ENCODE assay signal across 12 mouse cellular contexts in genomic region chr11:3333111-3333695, GRCm38 (mm10). TPM values are rescaled to one million over a fixed set of nuclear protein-coding genes. Genes with fewer than 3 reads are reported as not detected.
DNase-seq lines count a peak whose midpoint lies in the region; ATAC-seq and TF ChIP-seq lines count a peak whose summit lies in the region.
"Had no signal": no experiment of that assay in that cellular context is flagged by ENCODE, and none has a peak within 500 bp of the region (broad histone marks: within the 10 kb centered on the region; RNA-seq: fewer than 3 reads in every experiment).

No protein-coding gene starts in this region.

- TF ChIP-seq POLR2A in spleen, adult 2 months (IDR thresholded peaks at IDR 0.05; ENCODE audit: low read depth, low read length) = no peak
- TF ChIP-seq POLR2A in olfactory bulb, adult 2 months (IDR thresholded peaks at IDR 0.05; ENCODE audit: insufficient read depth, low read depth, low read length) = no peak

- TF ChIP-seq CTCF in gastrocnemius, adult 2 months (IDR thresholded peaks at IDR 0.05) = no peak
- TF ChIP-seq CTCF in hindbrain, postnatal 0 days (IDR thresholded peaks at IDR 0.05; ENCODE audit: low read depth) = no peak
- TF ChIP-seq CTCF in spleen, adult 2 months (IDR thresholded peaks at IDR 0.05; ENCODE audit: extremely low read depth, insufficient read depth, insufficient read length, insufficient replicate concordance) = no peak
- TF ChIP-seq CTCF in olfactory bulb, adult 2 months (IDR thresholded peaks at IDR 0.05; ENCODE audit: insufficient read depth, low read depth, low read length) = no peak

- H3K9ac ChIP-seq in hindbrain, postnatal 0 days (replicated peaks; ENCODE audit: low read length) = no peak overlapping the region
- H3K9ac ChIP-seq: limb, embryonic 12.5 days had no signal

- peaks cover 12% of the 10 kb centered on the region for H3K36me3 ChIP-seq in hindbrain, postnatal 0 days (ENCODE audit: insufficient read depth, low read length)
- no peaks in the 10 kb centered on the region for H3K36me3 ChIP-seq in hindbrain, embryonic 10.5 days
- peaks cover 14% of the 10 kb centered on the region for H3K36me3 ChIP-seq in spleen, adult 2 months (ENCODE audit: control insufficient read depth, insufficient read depth, low read length)
- H3K36me3 ChIP-seq: limb, embryonic 12.5 days had no signal

- peaks cover 22% of the 10 kb centered on the region for H3K4me1 ChIP-seq in hindbrain, postnatal 0 days (ENCODE audit: insufficient read depth, low read length)
- H3K4me1 ChIP-seq in hindbrain, embryonic 10.5 days (replicated peaks) = peaks cover 67% of the 10 kb centered on the region
- H3K4me1 ChIP-seq in spleen, adult 2 months (ENCODE audit: control insufficient read depth, insufficient read depth, insufficient read length) = peaks cover 31% of the 10 kb centered on the region; the same call in 1 of the 2 replicates
- H3K4me1 ChIP-seq in olfactory bulb, adult 2 months (ENCODE audit: control insufficient read depth, insufficient read depth, low read length) = peaks cover 41% of the 10 kb centered on the region

- H3K4me3 ChIP-seq in gastrocnemius, adult 2 months = peak overlapping the region; percentile 80
- no peak overlapping the region for H3K4me3 ChIP-seq in hindbrain, postnatal 0 days (ENCODE audit: low read length)
- H3K4me3 ChIP-seq in hindbrain, embryonic 10.5 days = no peak overlapping the region; the same call in 1 of the 2 replicates
- no peak overlapping the region for H3K4me3 ChIP-seq in spleen, adult 2 months (ENCODE audit: extremely low read depth, insufficient read depth, insufficient read length)
- H3K4me3 ChIP-seq in olfactory bulb, adult 2 months (ENCODE audit: insufficient read depth, low read depth, low read length) = no peak overlapping the region

- H3K27me3 ChIP-seq in hindbrain, postnatal 0 days (ENCODE audit: insufficient read depth, low read length) = no peaks in the 10 kb centered on the region
- 0 out of 2 replicates have a peak, but pooled peaks cover 12% of the 10 kb centered on the region for H3K27me3 ChIP-seq in hindbrain, embryonic 10.5 days (ENCODE audit: insufficient read depth, poor library complexity, severe bottlenecking)
- no peaks in the 10 kb centered on the region for H3K27me3 ChIP-seq in spleen, adult 2 months (ENCODE audit: control insufficient read depth, insufficient read depth, low read length)

- DNase-seq in gastrocnemius, adult 2 months = no peak
- no peak for DNase-seq in gastrocnemius, postnatal 25 days
- DNase-seq in hindbrain, postnatal 0 days (ENCODE audit: low spot score) = no peak
- no peak for DNase-seq in hindbrain, embryonic 10.5 days (ENCODE audit: low spot score)
- no peak for DNase-seq in spleen, adult 2 months (ENCODE audit: low read depth in 1 of 2, low spot score in 2 of 2)
- no peak for DNase-seq in spleen, adult 12 weeks (ENCODE audit: low spot score)
- DNase-seq in right cerebral cortex, postnatal 4 days = no peak
- DNase-seq: gastrocnemius, postnatal 10 days; kidney, postnatal 10 days; right cerebral cortex, adult 18-20 months had no signal

- no peaks in the 10 kb centered on the region for H3K9me3 ChIP-seq in hindbrain, postnatal 0 days (ENCODE audit: low read length)
- H3K9me3 ChIP-seq in hindbrain, embryonic 10.5 days = no peaks in the 10 kb centered on the region
- H3K9me3 ChIP-seq: limb, embryonic 12.5 days had no signal

- WGBS in hindbrain, postnatal 0 days = 89% methylated on average over 11 of the region's 11 CpGs
- 89% methylated on average over 11 of the region's 11 CpGs for WGBS in hindbrain, embryonic 10.5 days
- 87% methylated on average over 11 of the region's 11 CpGs for WGBS in spleen, adult 2 months
- 87% methylated on average over 11 of the region's 11 CpGs for WGBS in olfactory bulb, adult 2 months

- ATAC-seq in hindbrain, postnatal 0 days = no peak

- intact Hi-C loops in gastrocnemius, adult 2 months (cut with DNase I) = no loop called here

- peak overlapping the region; percentile 92 for H3K27ac ChIP-seq in gastrocnemius, adult 2 months
- peak overlapping the region; percentile 28; the same call in 1 of the 2 replicates for H3K27ac ChIP-seq in hindbrain, postnatal 0 days
- no peak overlapping the region for H3K27ac ChIP-seq in hindbrain, embryonic 10.5 days
- peak overlapping the region; percentile 89 for H3K27ac ChIP-seq in spleen, adult 2 months (ENCODE audit: insufficient read depth, low read length)
- H3K27ac ChIP-seq in olfactory bulb, adult 2 months (ENCODE audit: insufficient read depth, low read depth, low read length) = peak overlapping the region; percentile 64; the same call in 1 of the 2 replicates
- H3K27ac ChIP-seq: limb, embryonic 12.5 days had no signal

- no peak overlapping the region; the same call in 1 of the 2 replicates for H3K4me2 ChIP-seq in hindbrain, postnatal 0 days (ENCODE audit: low read depth, low read length)

RNA-seq across cellular contexts. Expression of gene Pik3ip1, which starts 3.0 kb away (rescaled TPM):
- 10 to 100 TPM; 17.7 to 21.7 TPM for total RNA-seq in gastrocnemius, adult 2 months (2021)
- 10 to 100 TPM; 15.3 to 17.7 TPM for total RNA-seq in gastrocnemius, postnatal 25 days (2021)
- total RNA-seq in hindbrain, postnatal 0 days (2014; rRNA removed) = 34.3 and 40.9 TPM in 2 replicates
- polyA plus RNA-seq in hindbrain, postnatal 0 days (2015; fragmentation: Nextera tagmentation; extraction: Ambion mirVana) = 41.6 and 45.4 TPM in 2 replicates
- 9.3 and 9.4 TPM in 2 replicates for polyA plus RNA-seq in hindbrain, embryonic 10.5 days (2016; fragmentation: Nextera tagmentation; extraction: Ambion mirVana)
- 43.6 and 58.5 TPM in 2 replicates for polyA plus RNA-seq in spleen, adult 2 months (2012; rRNA removed)
- not detected in 2 replicates for polyA plus RNA-seq in olfactory bulb, adult 2 months (2012; ENCODE audit: insufficient read depth, insufficient read length, low replicate concordance, missing spikeins)

RNA-seq across cellular contexts. Expression of gene Patz1, which starts 44.5 kb away (rescaled TPM):
- 10 to 100 TPM; 11.9 to 17.2 TPM for total RNA-seq in gastrocnemius, adult 2 months (2021)
- 1 to 10 TPM; 9.2 to 9.6 TPM for total RNA-seq in gastrocnemius, postnatal 25 days (2021)
- 89.6 and 97.1 TPM in 2 replicates for total RNA-seq in hindbrain, postnatal 0 days (2014; rRNA removed)
- polyA plus RNA-seq in hindbrain, postnatal 0 days (2015; fragmentation: Nextera tagmentation; extraction: Ambion mirVana) = 38.8 and 40.4 TPM in 2 replicates
- 106 and 116 TPM in 2 replicates for polyA plus RNA-seq in hindbrain, embryonic 10.5 days (2016; fragmentation: Nextera tagmentation; extraction: Ambion mirVana)
- 44.9 and 49.9 TPM in 2 replicates for polyA plus RNA-seq in spleen, adult 2 months (2012; rRNA removed)
- polyA plus RNA-seq in olfactory bulb, adult 2 months (2012; ENCODE audit: insufficient read depth, insufficient read length, low replicate concordance, missing spikeins) = not detected in 2 replicates
